ENCODE assay signal across 8 mouse cellular contexts in the genomic region with DNA sequence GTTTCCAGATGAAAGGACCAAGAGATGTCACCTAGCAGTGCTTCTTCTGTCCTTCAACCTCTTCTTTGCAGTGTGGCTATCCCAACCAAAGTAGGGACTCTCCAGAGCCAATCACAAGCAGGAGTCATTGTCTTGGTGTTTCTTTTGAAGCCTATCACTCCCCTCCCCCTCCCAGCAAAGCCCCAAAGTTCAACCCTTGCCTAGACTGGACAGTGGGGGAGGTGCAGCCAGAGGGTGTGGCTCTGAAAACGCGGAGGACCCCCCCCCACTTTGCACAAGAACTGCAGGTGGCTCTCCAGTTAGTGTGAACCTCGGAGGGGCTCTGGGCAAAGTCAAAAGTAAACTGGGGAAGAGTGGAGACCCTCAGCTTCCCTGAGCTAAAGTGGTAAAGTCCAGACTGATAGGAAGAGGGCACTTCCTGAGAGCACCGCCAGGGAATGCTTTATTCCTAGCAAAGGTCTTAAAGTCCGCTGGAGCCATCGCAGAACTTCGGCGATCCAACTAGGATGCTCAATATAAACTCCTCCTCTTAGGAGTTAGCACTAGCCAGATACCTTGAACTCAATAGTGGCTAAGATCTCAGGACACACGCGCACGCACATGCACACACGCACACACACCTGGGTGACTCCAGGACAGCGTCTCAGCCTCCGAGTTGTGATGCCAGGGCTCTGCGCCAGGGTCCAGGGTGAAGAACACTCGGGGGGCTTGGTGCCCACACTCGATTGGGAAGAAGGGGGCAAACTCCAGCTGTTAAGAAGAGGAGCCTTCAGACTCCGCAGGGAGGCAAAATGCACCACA. TPM values are rescaled to one million over a fixed set of nuclear protein-coding genes. Genes with fewer than 3 reads are reported as not detected.
A peak's percentile ranks its signal among the peaks of the same experiment; 100 is the strongest.
DNase-seq lines count a peak whose midpoint lies in the region; ATAC-seq and TF ChIP-seq lines count a peak whose summit lies in the region.

No protein-coding gene starts in this region.

- H3K27me3 ChIP-seq in spleen, adult 2 months (ENCODE audit: control insufficient read depth, insufficient read depth, low read length): no peaks in the 10 kb centered on the region
- H3K27me3 ChIP-seq in embryonic facial prominence, embryonic 10.5 days (replicated peaks; ENCODE audit: low read depth, poor library complexity, severe bottlenecking): peaks cover 16% of the 10 kb centered on the region; the same call in 1 of the 2 replicates
- H3K27me3 ChIP-seq in hindbrain, embryonic 16.5 days (replicated peaks; ENCODE audit: control insufficient read depth, insufficient read depth, low read length): no peaks in the 10 kb centered on the region
- H3K27me3 ChIP-seq in lung, embryonic 16.5 days (ENCODE audit: control insufficient read depth, insufficient read depth, low read depth, low read length): no peaks in the 10 kb centered on the region
- H3K27me3 ChIP-seq in stomach, postnatal 0 days (ENCODE audit: control insufficient read depth, insufficient read depth, low read length): no peaks in the 10 kb centered on the region

- ATAC-seq in hindbrain, embryonic 16.5 days: no peak
- no peak for ATAC-seq in lung, embryonic 16.5 days (ENCODE audit: low read depth)
- ATAC-seq in stomach, postnatal 0 days (ENCODE audit: low FRiP score, low TSS enrichment): no peak

- H3K27ac ChIP-seq in spleen, adult 2 months (ENCODE audit: insufficient read depth, low read length): peak overlapping the region; percentile 51
- H3K27ac ChIP-seq in embryonic facial prominence, embryonic 10.5 days (replicated peaks): peak overlapping the region; percentile 91
- no peak overlapping the region for H3K27ac ChIP-seq in hindbrain, embryonic 16.5 days (ENCODE audit: low read depth, low read length)
- peak overlapping the region; percentile 42 for H3K27ac ChIP-seq in lung, embryonic 16.5 days (ENCODE audit: low read length)
- H3K27ac ChIP-seq in stomach, postnatal 0 days (replicated peaks): peak overlapping the region; percentile 84

- H3K9ac ChIP-seq in hindbrain, embryonic 16.5 days (ENCODE audit: low read depth, low read length): peak overlapping the region; percentile 80
- peak overlapping the region; percentile 87 for H3K9ac ChIP-seq in lung, embryonic 16.5 days (ENCODE audit: low read length)
- H3K9ac ChIP-seq in stomach, postnatal 0 days (ENCODE audit: low read length): peak overlapping the region; percentile 86

- H3K4me3 ChIP-seq in spleen, adult 2 months (ENCODE audit: extremely low read depth, insufficient read depth, insufficient read length): peak overlapping the region; percentile 63
- H3K4me3 ChIP-seq in embryonic facial prominence, embryonic 10.5 days: peak overlapping the region; percentile 93
- H3K4me3 ChIP-seq in hindbrain, embryonic 16.5 days (ENCODE audit: low read length): peak overlapping the region; percentile 83
- H3K4me3 ChIP-seq in lung, embryonic 16.5 days (ENCODE audit: low read length): peak overlapping the region; percentile 88
- H3K4me3 ChIP-seq in stomach, postnatal 0 days (ENCODE audit: low read depth, low read length): peak overlapping the region; percentile 85

- no peaks in the 10 kb centered on the region for H3K36me3 ChIP-seq in spleen, adult 2 months (ENCODE audit: control insufficient read depth, insufficient read depth, low read length)
- no peaks in the 10 kb centered on the region for H3K36me3 ChIP-seq in embryonic facial prominence, embryonic 10.5 days (replicated peaks)
- H3K36me3 ChIP-seq in hindbrain, embryonic 16.5 days (ENCODE audit: control insufficient read depth, insufficient read depth, low read length): no peaks in the 10 kb centered on the region
- no peaks in the 10 kb centered on the region for H3K36me3 ChIP-seq in lung, embryonic 16.5 days (ENCODE audit: control insufficient read depth, insufficient read depth, low read length)
- no peaks in the 10 kb centered on the region for H3K36me3 ChIP-seq in stomach, postnatal 0 days (ENCODE audit: control insufficient read depth, insufficient read depth, low read length)

- TF ChIP-seq CTCF in spleen, adult 2 months (IDR thresholded peaks at IDR 0.05; ENCODE audit: extremely low read depth, insufficient read depth, insufficient read length, insufficient replicate concordance): no peak
- peak; percentile 52 for TF ChIP-seq CTCF in stomach, postnatal 0 days (IDR thresholded peaks at IDR 0.05; ENCODE audit: low read depth)

- DNase-seq in spleen, adult 2 months (ENCODE audit: low read depth in 1 of 2, low spot score in 2 of 2): no peak
- no peak for DNase-seq in spleen, adult 18-20 months
- peak; percentile 54 for DNase-seq in embryonic facial prominence, embryonic 10.5 days (ENCODE audit: low spot score)
- DNase-seq in stomach, postnatal 0 days (ENCODE audit: low spot score): peak; percentile 40
- DNase-seq in layer of hippocampus, adult 11-12 months (ENCODE audit: low spot score): no peak
- DNase-seq in spleen, postnatal 14 days (ENCODE audit: low spot score in 2 of 2): no peak

- peaks cover 42% of the 10 kb centered on the region for H3K4me1 ChIP-seq in spleen, adult 2 months (ENCODE audit: control insufficient read depth, insufficient read depth, insufficient read length)
- H3K4me1 ChIP-seq in embryonic facial prominence, embryonic 10.5 days: peaks cover 67% of the 10 kb centered on the region
- H3K4me1 ChIP-seq in hindbrain, embryonic 16.5 days (ENCODE audit: control insufficient read depth, insufficient read depth, low read depth, low read length): peaks cover 50% of the 10 kb centered on the region
- peaks cover 53% of the 10 kb centered on the region for H3K4me1 ChIP-seq in lung, embryonic 16.5 days (replicated peaks; ENCODE audit: control insufficient read depth, insufficient read depth, low read length)
- H3K4me1 ChIP-seq in stomach, postnatal 0 days (replicated peaks; ENCODE audit: control insufficient read depth, insufficient read depth): peaks cover 30% of the 10 kb centered on the region

- no peak for TF ChIP-seq POLR2A in spleen, adult 2 months (IDR thresholded peaks at IDR 0.05; ENCODE audit: low read depth, low read length)

- peak overlapping the region; percentile 92 for H3K4me2 ChIP-seq in hindbrain, embryonic 16.5 days (ENCODE audit: low read length)
- peak overlapping the region; percentile 89 for H3K4me2 ChIP-seq in lung, embryonic 16.5 days (ENCODE audit: low read depth, low read length)
- H3K4me2 ChIP-seq in stomach, postnatal 0 days (replicated peaks; ENCODE audit: low read depth): peak overlapping the region; percentile 83

- WGBS in spleen, adult 2 months: 4% methylated on average over 18 of the region's 18 CpGs
- WGBS in embryonic facial prominence, embryonic 10.5 days: 0% methylated on average over 18 of the region's 18 CpGs
- WGBS in hindbrain, embryonic 16.5 days: 0% methylated on average over 18 of the region's 18 CpGs
- WGBS in lung, embryonic 16.5 days: under 1% methylated on average over 18 of the region's 18 CpGs
- under 1% methylated on average over 18 of the region's 18 CpGs for WGBS in stomach, postnatal 0 days

- no peaks in the 10 kb centered on the region for H3K9me3 ChIP-seq in embryonic facial prominence, embryonic 10.5 days
- no peaks in the 10 kb centered on the region for H3K9me3 ChIP-seq in hindbrain, embryonic 16.5 days (ENCODE audit: control insufficient read depth, low read length)
- no peaks in the 10 kb centered on the region for H3K9me3 ChIP-seq in lung, embryonic 16.5 days (ENCODE audit: control insufficient read depth, low read length)
- no peaks in the 10 kb centered on the region for H3K9me3 ChIP-seq in stomach, postnatal 0 days (ENCODE audit: control insufficient read depth, low read length)

- no peak for TF ChIP-seq EP300 in stomach, postnatal 0 days (optimal IDR thresholded peaks at IDR 0.05)

RNA-seq across cellular contexts. Expression of a gene that starts 0.9 kb away (rescaled TPM):
- polyA plus RNA-seq in spleen, adult 2 months (2012; rRNA removed): 24.8 and 32.4 TPM in 2 replicates
- polyA plus RNA-seq in embryonic facial prominence, embryonic 10.5 days (2016; fragmentation: Nextera tagmentation; extraction: Ambion mirVana): 5.6 and 6.0 TPM in 2 replicates
- 1.6 and 1.9 TPM in 2 replicates for polyA plus RNA-seq in hindbrain, embryonic 16.5 days (2015; fragmentation: Nextera tagmentation; extraction: Ambion mirVana)
- 4.7 and 6.7 TPM in 2 replicates for polyA plus RNA-seq in lung, embryonic 16.5 days (2015; fragmentation: Nextera tagmentation; extraction: Ambion mirVana)
- polyA plus RNA-seq in stomach, postnatal 0 days (2015; fragmentation: Nextera tagmentation; extraction: Ambion mirVana): 2.3 and 2.8 TPM in 2 replicates

RNA-seq across cellular contexts. Expression of a gene that starts 49.4 kb away (rescaled TPM):
- polyA plus RNA-seq in spleen, adult 2 months (2012; rRNA removed): 5.0 and 5.7 TPM in 2 replicates
- polyA plus RNA-seq in embryonic facial prominence, embryonic 10.5 days (2016; fragmentation: Nextera tagmentation; extraction: Ambion mirVana): 162 and 169 TPM in 2 replicates
- 13.8 and 16.9 TPM in 2 replicates for polyA plus RNA-seq in hindbrain, embryonic 16.5 days (2015; fragmentation: Nextera tagmentation; extraction: Ambion mirVana)
- polyA plus RNA-seq in lung, embryonic 16.5 days (2015; fragmentation: Nextera tagmentation; extraction: Ambion mirVana): 105 and 106 TPM in 2 replicates
- polyA plus RNA-seq in stomach, postnatal 0 days (2015; fragmentation: Nextera tagmentation; extraction: Ambion mirVana): 9.8 and 11.4 TPM in 2 replicates

Comparison
In these comparisons a context has a peak if more than half of its experiments do, and no peak if none do; other contexts are left out.
1. DNase-seq: peak in embryonic facial prominence, embryonic 10.5 days (single experiment) and stomach, postnatal 0 days (single experiment); none in spleen, adult 2 months (0 of 2), spleen, adult 18-20 months (0 of 2), layer of hippocampus, adult 11-12 months (single experiment) and spleen, postnatal 14 days (0 of 2).
2. Peak in every context shown above with its lines, with median percentiles within 50 percentile points of each other: H3K4me3 ChIP-seq, H3K4me2 ChIP-seq and H3K9ac ChIP-seq.